Mouse (Mus musculus) c-Kit-negative CD71-positive TER-119-positive erythroid progenitor cells, embryonic 14.5 days (primary cell): ENCODE measurements at regions not wholly inside any gene's neighbourhood (a gene's known extent, or its start where the extent isn't known, plus 50 kb on each side); places are given as distances from the start of the nearest gene placed in this dataset.

Experiments
- DNase-seq: peaks from one replicate; pipeline ENCODE4 v3.0.0-alpha.2; 2013; ENCODE audit warnings: low read depth, low spot score

DNA sequence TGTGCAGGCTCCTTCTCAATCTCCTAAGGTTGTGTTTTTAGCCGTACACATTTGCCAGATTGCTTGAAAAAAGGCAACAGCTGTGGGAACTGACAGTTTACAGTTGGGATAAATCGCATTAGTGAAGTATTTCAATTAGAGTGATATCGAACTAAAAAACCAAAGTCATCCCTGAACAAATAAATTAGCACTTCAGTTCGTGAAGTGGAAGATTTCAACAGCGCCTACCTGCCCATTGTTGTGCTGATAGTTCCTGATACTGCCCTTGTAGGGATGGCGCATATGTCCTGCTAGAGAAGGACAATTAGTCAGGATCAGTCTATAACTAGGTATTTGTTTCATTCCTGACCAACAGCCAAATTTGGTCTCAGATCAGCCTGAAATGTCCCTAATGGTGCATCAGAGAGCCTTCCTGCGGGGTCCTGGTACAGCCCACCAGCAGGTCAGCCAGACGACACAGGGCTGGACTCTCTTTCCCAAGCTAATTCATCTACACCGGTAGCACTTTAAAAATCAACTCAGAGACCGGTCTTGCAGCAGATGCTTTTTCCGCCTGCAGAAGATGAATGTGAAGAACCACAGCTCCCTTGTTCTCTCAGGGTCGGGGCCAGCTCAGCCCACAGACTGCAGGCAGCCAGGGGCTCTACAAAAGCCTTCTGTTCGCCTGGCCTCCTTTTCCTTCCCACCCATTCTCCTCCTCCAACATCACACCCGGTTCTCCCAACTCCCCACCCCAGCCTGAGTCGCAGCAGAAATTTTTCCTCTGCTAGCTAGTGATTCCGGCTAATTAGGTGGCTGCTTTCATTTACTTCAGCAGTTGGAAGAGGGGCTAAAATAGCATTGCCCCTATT, 146.1 kb downstream of the Psat1 start:
- no peak for DNase-seq

DNA sequence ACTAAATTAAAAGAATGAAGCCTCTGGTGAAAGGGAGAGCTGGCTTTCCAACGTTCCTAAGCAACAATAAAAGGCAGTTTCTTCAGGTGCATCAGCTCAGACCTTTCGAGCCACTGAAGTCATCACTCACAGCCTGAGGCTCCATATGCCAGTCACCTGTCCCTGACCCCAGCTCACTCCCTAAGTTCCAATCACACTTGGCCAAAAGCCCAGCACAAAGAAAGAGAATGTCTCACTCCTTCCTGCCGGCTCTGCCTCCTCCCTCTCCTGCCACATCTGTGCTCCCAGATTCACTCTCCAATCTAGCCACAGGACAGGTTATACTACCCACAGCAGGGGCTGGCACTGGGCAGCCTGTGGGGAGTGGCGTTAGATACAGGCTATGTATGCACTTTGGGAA, 150.7 kb downstream of the Psat1 start:
- no peak for DNase-seq

DNA sequence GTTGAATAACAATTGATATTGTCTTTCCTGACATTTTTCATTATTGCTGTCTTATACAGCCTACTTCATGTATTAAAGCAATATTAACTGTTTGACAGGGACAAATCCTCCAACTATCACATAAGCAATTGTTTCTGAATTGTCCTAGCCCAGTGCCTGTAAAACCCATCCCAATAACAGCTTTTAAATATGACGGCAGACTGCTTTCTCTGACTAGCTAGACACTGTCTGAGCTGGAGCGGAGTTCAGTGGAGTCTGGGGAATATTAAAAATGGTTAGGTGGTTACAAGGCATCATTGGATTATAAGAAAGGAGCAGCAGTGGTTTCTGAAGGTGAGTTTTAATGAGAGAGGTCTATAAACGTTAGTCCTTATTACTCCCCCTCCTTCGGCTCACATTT, 155.2 kb downstream of the Psat1 start:
- no peak for DNase-seq

DNA sequence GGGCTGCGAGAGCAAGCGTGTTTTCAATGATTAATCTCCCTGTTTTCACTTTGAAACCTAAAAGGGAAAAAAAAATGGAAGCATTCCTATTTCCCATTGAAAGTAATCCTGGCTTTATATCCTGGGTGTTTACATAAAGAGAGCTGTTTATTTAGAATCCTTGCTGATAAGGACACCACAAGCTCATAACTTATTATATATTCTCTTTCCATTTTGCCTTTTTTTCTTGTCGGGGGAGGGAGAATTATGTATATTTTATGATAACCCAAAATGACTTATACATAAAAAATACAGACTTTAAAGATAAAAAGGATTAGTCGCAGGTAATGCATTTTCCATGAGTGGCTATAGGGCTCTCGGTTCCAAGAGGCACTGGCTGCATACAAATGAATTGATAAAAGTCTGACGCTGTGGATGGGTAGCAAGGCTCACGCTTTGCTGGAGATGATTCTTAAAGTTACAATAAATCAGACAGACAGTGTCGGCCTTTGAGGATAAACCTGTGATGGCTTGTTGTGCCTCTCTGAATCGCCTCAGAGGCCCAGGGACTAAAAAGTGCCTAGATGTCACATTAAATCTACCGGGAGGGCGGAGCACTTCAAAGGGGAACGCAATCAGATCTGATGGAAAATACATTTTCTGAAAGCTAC, 155.7 kb downstream of the Psat1 start:
- no peak for DNase-seq

DNA sequence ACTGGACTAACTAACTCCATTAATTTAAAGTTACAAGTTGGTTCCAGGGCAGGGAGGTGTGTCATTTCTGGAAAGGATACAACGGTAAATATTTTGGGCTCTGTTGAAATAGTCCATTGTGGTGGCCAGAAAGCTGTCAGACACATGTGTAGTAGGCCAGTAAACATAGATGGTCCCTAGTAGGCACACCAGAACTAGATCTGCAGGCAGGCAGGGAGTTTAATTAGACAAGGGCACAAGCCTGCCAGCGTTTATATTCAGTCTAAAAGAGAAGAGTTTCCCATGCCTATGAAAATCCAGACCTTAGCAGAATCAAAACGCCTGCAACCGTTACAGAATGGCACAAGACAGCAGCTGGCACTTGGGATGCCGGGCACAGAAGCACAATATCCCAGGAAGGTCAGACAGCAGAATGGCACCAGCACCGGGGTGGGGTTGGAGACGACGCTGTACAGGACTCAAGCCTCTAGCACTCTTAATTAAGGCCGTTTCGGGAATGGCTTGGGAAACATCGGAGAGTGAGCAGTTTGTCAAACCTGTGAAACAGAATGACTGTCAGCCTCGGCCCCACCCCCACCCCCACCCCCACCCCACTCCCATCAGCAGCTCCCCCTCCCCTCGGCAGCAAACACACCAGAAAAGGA, 156.4 kb downstream of the Psat1 start:
- DNase-seq, result no peak

DNA sequence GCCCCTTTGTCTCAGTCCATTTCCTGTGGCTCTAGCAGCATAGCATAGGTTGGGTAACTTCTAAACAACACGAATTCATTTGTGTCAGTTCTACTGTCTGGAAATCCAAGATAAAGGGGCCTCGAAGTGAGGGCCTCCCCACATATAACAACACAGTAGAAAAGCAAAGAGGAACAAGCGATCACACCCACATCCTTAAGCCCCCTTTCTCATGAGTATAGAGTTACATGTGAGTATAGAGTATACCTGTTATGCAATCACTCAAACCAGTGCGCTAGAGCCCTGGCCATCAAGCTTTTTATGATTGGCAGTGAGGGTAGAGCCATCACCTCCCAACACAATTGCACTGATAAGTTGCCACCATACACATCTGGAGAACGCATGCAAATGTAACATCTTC, 157.4 kb downstream of the Psat1 start:
- DNase-seq, result no peak

DNA sequence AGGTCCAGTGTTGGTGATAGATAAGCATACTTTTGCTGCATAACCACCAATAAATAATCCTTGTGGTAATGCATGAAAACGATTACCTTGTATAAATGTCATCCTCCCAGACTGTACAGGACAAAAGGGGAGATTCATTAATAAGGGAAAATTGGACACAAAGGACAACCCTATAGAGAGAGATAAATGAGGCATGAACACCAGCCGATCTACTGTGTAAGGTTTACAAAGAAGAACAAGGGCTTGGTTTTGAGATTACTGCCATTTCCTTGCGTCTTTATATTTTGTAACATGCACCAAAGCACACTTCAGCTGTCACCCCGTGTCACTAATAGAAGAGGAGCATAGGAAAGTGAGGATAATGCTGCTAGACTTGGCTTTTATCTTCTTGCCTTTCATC, 162.5 kb downstream of the Psat1 start:
- DNase-seq, result no peak

DNA sequence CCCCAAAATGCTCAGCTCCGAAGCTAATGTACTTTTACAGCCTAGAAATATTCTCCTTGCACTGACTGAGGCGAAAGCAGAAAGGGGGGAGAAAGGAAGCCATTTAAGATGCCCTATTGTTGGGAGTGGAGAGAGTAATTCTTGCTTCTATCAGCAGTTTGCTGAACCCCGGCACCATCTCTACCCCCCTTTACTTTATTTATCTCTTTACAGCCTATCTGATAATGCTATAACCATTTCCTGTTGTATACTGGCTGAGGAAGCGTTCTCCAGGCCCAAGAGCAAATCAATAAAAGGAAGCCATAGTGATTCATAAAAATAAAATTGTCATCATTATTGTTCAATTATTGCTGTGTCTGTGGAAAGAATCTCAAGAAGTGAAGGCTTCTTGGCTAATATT, 177.5 kb downstream of the Psat1 start:
- DNase-seq, result no peak

DNA sequence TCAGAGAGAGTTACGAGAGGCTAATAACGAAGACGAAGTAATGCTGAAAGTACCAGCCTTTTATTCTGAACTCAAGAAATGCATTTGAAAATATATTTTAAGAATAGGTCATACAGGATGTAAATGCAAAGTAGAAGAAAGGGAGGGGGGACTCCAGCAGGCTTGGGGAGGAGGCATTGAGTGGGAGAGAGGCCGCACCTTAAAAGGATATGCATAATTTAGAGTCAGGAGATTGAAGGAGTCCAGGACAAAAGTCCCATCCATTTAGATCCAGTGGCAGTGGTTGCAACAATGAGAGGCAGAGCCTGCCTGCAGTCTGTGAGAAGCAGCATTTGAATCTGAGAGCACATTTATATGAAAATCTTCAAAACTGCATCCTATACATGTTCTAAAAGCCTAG, 186.1 kb downstream of the Psat1 start:
- no peak for DNase-seq

DNA sequence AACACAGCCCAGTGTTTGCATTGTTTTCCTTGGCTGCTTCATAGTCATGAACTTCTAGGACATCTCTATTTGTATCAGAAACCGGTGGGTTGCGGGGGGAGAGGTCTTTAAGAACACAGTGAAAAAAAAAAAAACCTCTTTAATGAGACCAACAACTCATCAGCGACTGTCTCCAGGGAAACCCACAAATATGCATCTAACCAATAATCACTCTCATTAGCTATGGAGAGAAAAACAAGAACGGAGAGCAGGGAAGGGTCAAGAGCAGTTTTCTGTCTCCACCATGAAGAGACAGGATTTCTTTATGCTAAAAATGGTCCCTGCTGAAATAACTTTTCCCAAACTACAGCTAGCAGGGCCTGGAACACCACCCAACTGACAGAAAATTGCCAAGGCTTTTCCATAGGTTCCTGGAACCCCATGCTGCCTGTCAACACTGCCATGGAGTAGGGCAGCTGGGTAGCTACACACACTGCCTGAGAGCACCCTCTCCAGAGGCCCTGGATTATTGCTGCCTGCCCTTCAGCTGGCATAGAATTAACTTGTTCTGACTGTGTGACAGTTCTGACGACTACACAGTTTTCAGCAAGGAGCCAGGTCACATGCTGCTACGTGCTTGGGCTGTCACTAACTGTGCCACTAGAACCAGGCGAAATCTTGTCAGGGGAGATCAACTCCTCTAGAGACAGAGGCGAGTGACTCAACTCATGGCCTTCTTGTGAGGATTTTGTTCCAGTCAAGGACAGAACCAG, 201.9 kb downstream of the Psat1 start:
- no peak for DNase-seq

DNA sequence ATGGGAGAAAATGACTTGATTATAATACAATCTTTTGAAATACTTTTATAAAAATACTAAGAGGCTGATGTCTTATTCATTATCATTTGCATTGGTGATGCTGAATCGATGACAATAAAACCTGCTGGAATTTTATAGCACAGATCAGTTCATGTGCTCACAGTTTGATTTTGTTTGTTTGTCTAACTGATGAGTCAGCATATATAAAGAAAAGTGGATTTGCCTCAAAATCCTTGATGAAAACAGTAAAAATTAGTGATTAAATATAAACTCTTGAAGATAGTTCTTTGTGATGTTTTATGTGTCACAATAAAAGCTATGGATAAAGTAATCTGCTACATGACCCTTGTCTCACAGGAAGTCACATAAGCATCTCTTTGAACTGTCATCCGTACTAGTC, 210.9 kb downstream of the Psat1 start:
- DNase-seq, result no peak

DNA sequence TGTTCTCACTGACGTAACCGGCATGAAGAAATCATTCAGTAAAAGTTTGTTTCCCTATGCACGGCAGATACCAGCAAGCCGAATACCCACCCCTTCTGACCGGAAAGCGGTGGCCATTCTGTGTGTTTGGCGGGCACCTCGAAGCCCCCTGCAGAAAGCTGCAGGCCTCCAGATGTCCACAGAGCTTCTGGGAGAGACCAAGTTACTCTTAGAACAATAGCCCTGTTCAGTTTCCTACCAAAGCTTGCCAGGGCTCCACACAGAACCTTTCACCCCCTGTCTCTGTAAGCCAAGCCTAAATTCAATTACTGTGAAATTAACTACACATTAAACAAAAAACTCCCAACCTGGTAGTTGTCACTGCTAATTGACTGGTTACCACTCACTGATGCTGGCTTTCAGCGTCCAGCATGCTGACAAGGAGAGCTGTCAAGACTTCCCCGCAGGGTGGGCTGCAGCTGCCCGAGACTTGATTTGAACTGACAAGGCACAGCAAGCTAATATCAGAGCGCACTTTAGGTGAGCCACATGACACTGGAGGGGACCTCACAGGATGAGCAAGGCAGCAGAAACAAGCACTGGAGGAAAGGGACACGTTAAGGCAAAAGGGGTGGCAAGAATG, 220.2 kb downstream of the Psat1 start:
- DNase-seq, result no peak

DNA sequence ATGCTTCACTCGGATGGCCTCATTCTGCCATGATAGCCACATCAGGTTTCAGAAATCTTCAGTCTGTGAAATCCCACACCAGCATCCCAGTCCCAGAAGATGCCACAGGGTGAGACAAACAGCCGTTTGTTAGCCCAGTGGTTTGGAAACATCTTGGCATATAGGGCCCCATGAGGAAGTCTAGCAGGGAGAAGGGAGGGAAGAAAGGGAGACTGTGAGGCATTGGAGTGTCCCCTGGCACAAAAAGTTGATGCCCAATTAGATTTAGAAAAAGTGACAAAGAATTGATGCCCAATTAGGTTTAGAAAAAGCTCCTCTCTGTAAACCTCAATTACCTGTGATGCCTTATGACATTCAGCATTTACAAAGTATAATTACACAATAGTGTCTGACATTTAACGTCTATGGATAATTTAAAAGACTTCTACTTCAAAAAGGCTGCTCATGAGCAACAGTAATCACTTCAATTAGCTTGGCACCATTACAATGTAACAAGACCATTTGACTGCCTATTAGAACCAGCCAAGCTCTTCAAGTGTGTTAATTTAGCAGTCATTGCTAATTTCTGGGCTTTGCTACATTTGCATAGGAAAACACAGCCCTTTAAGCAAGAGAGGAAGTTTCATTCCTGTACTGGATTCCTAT, 254.6 kb downstream of the Psat1 start:
- no peak for DNase-seq

DNA sequence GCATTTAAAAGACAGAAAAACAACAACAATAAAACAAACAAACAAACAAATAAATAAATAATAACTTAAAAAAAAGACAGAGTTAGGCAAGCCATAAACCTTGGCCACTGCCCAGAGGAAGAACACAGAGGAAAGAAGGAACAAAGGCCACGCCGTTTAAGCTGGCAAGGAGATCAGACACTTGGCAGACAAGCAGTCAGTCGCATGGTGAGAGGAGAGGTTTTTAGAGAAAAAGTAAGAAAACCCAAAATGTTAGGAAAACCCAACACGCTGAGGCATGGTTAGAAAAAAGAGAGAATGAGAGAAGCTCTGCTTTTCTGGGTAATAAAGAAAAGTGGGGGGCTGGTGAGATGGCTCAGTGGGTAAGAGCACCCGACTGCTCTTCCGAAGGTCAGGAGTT, 277.1 kb downstream of the Psat1 start:
- DNase-seq, result no peak

DNA sequence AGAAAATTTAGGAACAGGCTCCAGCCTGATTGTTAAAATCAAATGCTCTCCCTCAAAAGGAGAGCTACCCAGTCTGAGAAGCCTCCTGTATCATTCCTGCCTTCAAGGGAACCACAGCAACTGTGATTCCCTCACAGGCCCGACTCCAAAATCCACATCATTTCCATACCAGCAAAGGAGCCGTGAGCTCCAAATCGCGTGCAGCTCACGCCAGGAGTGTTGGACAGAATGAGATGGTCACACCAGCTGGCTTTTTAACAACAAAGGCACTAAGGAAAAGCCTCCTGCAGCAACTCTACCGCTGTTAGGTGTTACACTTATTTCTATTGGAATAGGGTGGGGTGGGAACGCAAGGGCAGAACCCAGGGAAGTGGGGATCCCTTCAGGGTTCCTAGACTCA, 277.6 kb downstream of the Psat1 start:
- no peak for DNase-seq

DNA sequence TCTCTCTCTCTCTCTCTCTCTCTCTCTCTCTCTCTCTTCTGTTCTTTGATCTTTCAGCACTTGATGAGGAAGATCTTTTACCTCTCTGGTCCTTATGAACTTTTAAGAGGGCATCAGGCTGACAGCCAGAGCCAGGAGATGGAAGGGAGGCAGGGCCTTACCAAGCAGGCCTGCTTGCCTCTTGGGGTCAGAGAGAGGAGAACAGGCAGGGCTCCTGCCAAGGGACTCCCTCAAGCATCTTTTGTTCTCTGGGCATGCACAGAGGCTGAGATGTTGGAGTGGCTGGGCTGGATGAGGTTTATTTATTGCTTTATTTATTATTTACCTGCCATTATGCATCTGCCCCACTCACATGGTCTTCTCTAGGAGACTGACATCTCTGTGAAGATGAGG, 278.5 kb downstream of the Psat1 start:
- DNase-seq, result no peak

DNA sequence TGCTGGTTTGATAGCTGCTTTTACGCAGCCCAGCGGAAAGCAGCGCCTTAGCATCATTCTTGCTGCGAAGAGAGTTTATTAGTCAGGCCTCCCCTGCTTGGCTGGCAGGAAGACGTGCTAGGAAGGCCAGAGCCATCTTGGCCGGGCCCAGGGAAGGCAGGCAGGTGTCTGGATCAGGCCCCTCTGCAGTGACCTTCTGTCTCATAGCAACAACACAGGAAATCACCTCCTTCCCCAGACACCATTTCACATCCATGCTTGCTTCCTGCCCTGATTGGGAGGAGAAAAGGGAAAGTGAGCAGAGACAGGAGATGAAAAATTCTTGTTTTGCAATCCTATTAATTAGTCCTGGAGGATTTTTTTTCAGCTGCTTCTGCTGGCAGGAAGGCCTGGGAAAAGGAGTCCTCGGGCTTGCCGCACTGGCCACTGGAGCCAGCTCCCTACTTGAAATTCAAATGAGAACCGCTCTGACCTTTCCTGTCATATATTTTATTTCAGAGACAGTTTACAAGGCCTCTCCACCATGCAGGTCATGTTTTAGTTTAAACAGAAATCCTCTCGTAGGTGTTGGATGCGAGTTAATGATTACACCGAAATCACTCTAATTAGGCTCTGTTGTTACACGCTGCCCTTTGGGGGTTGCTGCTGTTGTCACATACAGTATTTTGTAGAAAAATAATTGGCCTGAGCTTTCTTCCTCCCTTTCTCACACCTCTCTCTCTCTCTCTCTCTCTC, 279.1 kb downstream of the Psat1 start:
- DNase-seq, result no peak

DNA sequence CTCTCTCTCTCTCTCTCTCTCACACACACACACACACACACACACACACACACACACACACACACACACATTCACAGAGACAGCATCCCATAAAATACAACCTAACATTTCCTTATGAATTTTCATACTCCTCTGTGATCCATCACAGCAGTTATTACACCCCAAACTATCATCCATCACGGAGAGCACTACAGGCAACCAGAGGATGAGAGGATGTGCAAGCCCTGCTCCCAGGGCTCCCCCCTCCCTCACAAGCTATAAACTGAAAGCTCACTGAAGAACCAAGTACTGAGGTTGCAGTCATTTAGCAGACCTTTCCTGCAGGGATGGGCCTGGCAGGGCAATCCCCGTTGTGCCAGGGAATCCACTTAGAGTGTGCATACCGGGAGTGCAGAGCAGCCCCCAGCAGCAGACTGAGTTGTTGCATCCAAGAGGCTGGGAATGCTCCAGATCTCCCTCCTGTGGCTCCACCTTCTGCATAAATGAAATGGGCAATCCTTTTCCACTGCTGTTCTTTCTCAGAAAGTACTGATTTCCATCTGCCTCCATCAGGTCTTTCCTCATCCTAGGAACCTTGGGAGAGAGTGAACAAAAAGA, 283.4 kb downstream of the Psat1 start:
- DNase-seq, result no peak

DNA sequence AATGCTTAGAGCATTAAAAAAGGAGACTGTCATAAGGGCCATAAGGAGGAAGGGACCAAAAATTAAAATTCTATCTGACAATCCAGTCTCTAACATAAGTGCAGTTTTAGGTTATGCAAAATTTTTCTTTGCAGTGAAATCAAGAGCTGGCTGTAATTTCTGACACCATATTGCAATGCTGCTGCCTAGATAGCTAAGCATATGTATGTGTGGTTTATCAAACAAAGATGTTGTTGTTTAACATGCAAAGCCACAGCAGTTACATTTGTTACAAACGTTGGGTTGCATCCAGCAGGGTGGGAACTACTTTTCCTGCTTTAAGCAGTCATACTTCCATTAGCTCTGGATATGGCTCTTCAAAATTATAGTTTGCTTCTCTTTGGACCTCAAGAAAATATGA, 288.5 kb downstream of the Psat1 start:
- DNase-seq, result no peak

DNA sequence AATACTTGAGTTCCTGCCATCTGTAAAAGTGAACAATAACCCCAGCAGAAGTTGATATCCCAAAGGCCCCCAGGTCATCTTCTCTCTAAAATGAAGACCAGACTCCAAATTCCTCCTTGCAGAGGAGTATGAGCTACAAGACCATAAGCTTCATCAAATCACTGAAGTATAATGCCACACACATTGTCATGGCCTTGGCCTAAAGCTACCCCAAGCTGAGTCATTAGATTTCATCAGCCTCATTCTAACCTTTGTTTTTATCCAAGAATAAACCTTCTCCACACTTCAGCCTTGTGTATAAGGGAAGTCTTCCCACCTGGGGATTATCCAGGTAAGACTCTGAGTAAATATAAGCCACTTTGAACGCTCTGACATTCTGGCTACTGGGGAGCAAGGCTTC, 289.3 kb downstream of the Psat1 start:
- DNase-seq, result no peak
